Mouse (Mus musculus) lung, postnatal 0 days (tissue): Measurements from ENCODE around the gene Gtsf2.

Source experiments
- CTCF ChIP-seq: IDR thresholded peaks from 2 replicates; pipeline ENCODE4 v1.5.1; 2016; ENCODE audit warnings: antibody characterized with exemption, mild to moderate bottlenecking
- EP300 ChIP-seq: IDR thresholded peaks from 2 replicates; pipeline ENCODE4 v1.6.1; 2016; ENCODE audit warnings: antibody characterized with exemption, mild to moderate bottlenecking, control low read depth

DNA sequence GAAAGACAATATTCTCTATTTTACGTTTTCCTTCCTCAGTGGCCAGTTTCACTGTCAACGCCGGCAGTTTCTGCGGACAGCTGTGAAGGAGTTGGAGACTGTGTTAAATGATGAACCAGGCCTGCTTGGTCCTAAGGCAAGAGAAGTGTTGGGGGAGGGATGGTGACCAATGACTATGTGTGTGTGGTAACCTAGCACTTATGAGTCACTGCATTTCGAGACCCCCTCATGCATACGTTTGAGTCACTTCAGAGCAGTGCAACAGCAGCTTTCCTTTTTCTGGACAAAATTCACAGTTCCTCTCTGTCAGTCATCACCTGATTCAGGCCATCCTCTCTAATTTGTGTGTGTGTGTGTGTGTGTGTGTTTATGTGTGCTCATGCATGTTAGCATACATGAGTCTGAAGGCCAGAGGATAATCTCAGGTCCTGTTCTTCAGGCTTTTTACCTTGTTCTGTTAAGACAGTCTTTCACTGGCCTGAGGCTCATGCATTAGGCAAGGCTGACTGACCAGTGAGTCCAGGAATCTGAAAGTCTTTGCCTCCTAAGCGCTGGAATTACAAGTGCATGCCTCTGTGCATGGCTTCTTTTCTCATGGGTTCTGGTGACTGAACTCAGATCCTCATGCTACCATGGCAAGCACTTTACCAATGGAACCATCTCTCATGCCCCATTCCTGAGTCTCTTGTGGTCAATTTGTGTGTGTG, 23.4 kb upstream of the Gtsf2 start:
- TF ChIP-seq EP300, result no peak
- TF ChIP-seq CTCF, result no peak
